Mouse (Mus musculus) neural tube, embryonic 11.5 days (tissue): Measurements from ENCODE around the gene Kcnn3. TPM values are rescaled to one million over a fixed set of nuclear protein-coding genes. Genes with fewer than 3 reads are reported as not detected.

Experiments used
- ATAC-seq: fragments of 200-750 bp; cut with Nextera tagmentation; 2 replicates; pipeline ENCODE4 v1.8.0; 2017; ENCODE audit warnings: moderate number of reproducible peaks, mild to moderate bottlenecking, moderate TSS enrichment, moderate library complexity; ENCODE audit not compliant: insufficient read depth, low FRiP score, low TSS enrichment
- DNase-seq: peaks from one replicate; pipeline ENCODE4 v3.0.0-alpha.2; 2015; ENCODE audit warnings: low spot score
- H3K27ac ChIP-seq: fragments of 300-500 bp; sonication (generic); 2 replicates; pipeline ENCODE4 v1.5.1; 2014; ENCODE audit warnings: low read depth, mild to moderate bottlenecking, low read length
- H3K27me3 ChIP-seq: fragments of 300-500 bp; sonication (generic); 2 replicates; pipeline ENCODE4 v1.6.1; 2014; ENCODE audit warnings: mild to moderate bottlenecking, low read length, mixed read lengths; ENCODE audit not compliant: control insufficient read depth, insufficient read depth
- H3K36me3 ChIP-seq: fragments of 300-500 bp; sonication (generic); 2 replicates; pipeline ENCODE4 v1.6.1; 2014; ENCODE audit warnings: mild to moderate bottlenecking, low read length, moderate library complexity, mixed read lengths; ENCODE audit not compliant: control insufficient read depth, insufficient read depth
- H3K4me1 ChIP-seq: fragments of 300-500 bp; sonication (generic); 2 replicates; pipeline ENCODE4 v1.6.1; 2014; ENCODE audit warnings: low read length, mixed read lengths; ENCODE audit not compliant: control insufficient read depth, insufficient read depth
- H3K4me2 ChIP-seq: fragments of 300-500 bp; sonication (generic); 2 replicates; pipeline ENCODE4 v1.6.1; 2014; ENCODE audit warnings: low read depth, mild to moderate bottlenecking, moderate library complexity
- H3K4me3 ChIP-seq: fragments of 300-500 bp; sonication (generic); 2 replicates; pipeline ENCODE4 v1.5.1; 2014; ENCODE audit warnings: low read depth, low read length
- H3K9ac ChIP-seq: fragments of 300-500 bp; sonication (generic); 2 replicates; pipeline ENCODE4 v1.6.1; 2014; ENCODE audit warnings: mild to moderate bottlenecking, low read length
- H3K9me3 ChIP-seq: fragments of 300-500 bp; sonication (generic); 2 replicates; pipeline ENCODE4 v1.6.1; 2016; ENCODE audit warnings: low read length; ENCODE audit not compliant: control insufficient read depth
- WGBS: fragments of 180-500 bp; shearing (Covaris S2); extraction: QIAGEN DNeasy Blood & Tissue Kit; methylation state at CpG from one replicate; pipeline ENCODE4 v1.1.7; 2014; 5-methylcytosine and 5-hydroxymethylcytosine counted together
- polyA plus RNA-seq: library from polyadenylated mRNA; unstranded; fragments of >200 nt; fragmentation: Nextera tagmentation; extraction: Ambion mirVana; gene quantifications from 2 replicates; pipeline ENCODE4 v1.2.1, GENCODE M21; 2014

Kcnn3 gene
- 1.4 and 1.9 TPM in 2 replicates for polyA plus RNA-seq

- H3K27ac ChIP-seq: no peak within 1 kb of the TSS
- DNase-seq (peak; percentile 91), ATAC-seq (peak; percentile 88)
- peak within 1 kb of the TSS; percentile 36 for H3K4me3 ChIP-seq
- no peaks in the 10 kb centered on the region for H3K9me3 ChIP-seq
- peak within 1 kb of the TSS; percentile 74 for H3K4me2 ChIP-seq
- WGBS: 0% methylated on average over 15 of the region's 15 CpGs
- peak within 1 kb of the TSS; percentile 38 for H3K9ac ChIP-seq
- H3K36me3 ChIP-seq: no peaks in the 10 kb centered on the region
- H3K27me3 ChIP-seq: peaks cover 19% of the 10 kb centered on the region; the same call in 1 of the 2 replicates
- H3K4me1 ChIP-seq: peaks cover 10% of the 10 kb centered on the region
Measured at GRCm38 (mm10) chr3:89519894-89520293, at the start of gene Kcnn3. Gene Kcnn3, plus strand, starts transcription at chr3:89520164.

- Histone ChIP-seq H3K9ac (no peak overlapping the region), H3K27me3 (no peaks in the 10 kb centered on the region), H3K4me1 (no peaks in the 10 kb centered on the region), H3K27ac (no peak overlapping the region), H3K4me3 (no peak overlapping the region), H3K4me2 (no peak overlapping the region), H3K36me3 (no peaks in the 10 kb centered on the region; the same call in 1 of the 2 replicates), H3K9me3 (no peaks in the 10 kb centered on the region)
- 79% methylated on average over 7 of the region's 7 CpGs for WGBS
- DNase-seq (no peak), ATAC-seq (no peak)
Measured at GRCm38 (mm10) chr3:89472280-89472679, 47.7 kb upstream of the Kcnn3 start.

- Histone ChIP-seq H3K4me3 (no peak overlapping the region), H3K9me3 (no peaks in the 10 kb centered on the region), H3K4me1 (no peaks in the 10 kb centered on the region), H3K36me3 (no peaks in the 10 kb centered on the region), H3K4me2 (no peak overlapping the region), H3K27me3 (no peaks in the 10 kb centered on the region), H3K9ac (no peak overlapping the region), H3K27ac (no peak overlapping the region)
- ATAC-seq (no peak), DNase-seq (no peak)
- 72% methylated on average over 6 of the region's 6 CpGs for WGBS
Measured at GRCm38 (mm10) chr3:89473838-89474237, 46.1 kb upstream of the Kcnn3 start.

- Histone ChIP-seq H3K36me3 (no peaks in the 10 kb centered on the region), H3K9ac (no peak overlapping the region), H3K27ac (no peak overlapping the region), H3K4me2 (no peak overlapping the region), H3K27me3 (no peaks in the 10 kb centered on the region), H3K9me3 (no peaks in the 10 kb centered on the region), H3K4me3 (no peak overlapping the region), H3K4me1 (no peaks in the 10 kb centered on the region)
- DNase-seq (no peak), ATAC-seq (no peak)
- 77% methylated on average over 6 of the region's 6 CpGs for WGBS
Measured at GRCm38 (mm10) chr3:89479055-89479454, 40.9 kb upstream of the Kcnn3 start.

GRCm38 (mm10) chr3:89481488-89481887 lies 38.5 kb upstream of the Kcnn3 start:
- no peaks in the 10 kb centered on the region for H3K27me3 ChIP-seq
- H3K36me3 ChIP-seq: no peaks in the 10 kb centered on the region
- H3K4me3 ChIP-seq: no peak overlapping the region
- H3K9me3 ChIP-seq: no peaks in the 10 kb centered on the region
- 47% methylated on average over 2 of the region's 2 CpGs for WGBS
- no peak overlapping the region for H3K4me2 ChIP-seq
- ATAC-seq: no peak
- H3K4me1 ChIP-seq: no peaks in the 10 kb centered on the region
- no peak overlapping the region for H3K27ac ChIP-seq
- no peak overlapping the region for H3K9ac ChIP-seq
- no peak for DNase-seq

- H3K27ac ChIP-seq: no peak overlapping the region
Measured at GRCm38 (mm10) chr3:89482249-89482648, 37.7 kb upstream of the Kcnn3 start.

GRCm38 (mm10) chr3:89484766-89485524 lies 35.0 kb upstream of the Kcnn3 start:
- H3K4me1 ChIP-seq: no peaks in the 10 kb centered on the region
- ATAC-seq (peak; percentile 72), DNase-seq (peak; percentile 79)
- H3K36me3 ChIP-seq: no peaks in the 10 kb centered on the region
- no peak overlapping the region for H3K4me3 ChIP-seq
- WGBS: 24% methylated on average over 24 of the region's 24 CpGs
- H3K27ac ChIP-seq: no peak overlapping the region
- no peaks in the 10 kb centered on the region for H3K9me3 ChIP-seq
- no peak overlapping the region for H3K4me2 ChIP-seq
- no peaks in the 10 kb centered on the region for H3K27me3 ChIP-seq
- H3K9ac ChIP-seq: no peak overlapping the region

More at GRCm38 (mm10) chr3:89482249-89482648, 37.7 kb upstream of the Kcnn3 start:
- H3K9ac ChIP-seq: no peak overlapping the region
- no peaks in the 10 kb centered on the region for H3K9me3 ChIP-seq
- H3K4me2 ChIP-seq: no peak overlapping the region
- no peaks in the 10 kb centered on the region for H3K4me1 ChIP-seq
- H3K27me3 ChIP-seq: no peaks in the 10 kb centered on the region
- 88% methylated on average over 5 of the region's 5 CpGs for WGBS
- ATAC-seq (no peak), DNase-seq (no peak)
- H3K36me3 ChIP-seq: no peaks in the 10 kb centered on the region
- no peak overlapping the region for H3K4me3 ChIP-seq

- no peak overlapping the region for H3K4me3 ChIP-seq
- no peak for DNase-seq
- 87% methylated on average over 8 of the region's 8 CpGs for WGBS
Measured at GRCm38 (mm10) chr3:89486111-89486510, 33.9 kb upstream of the Kcnn3 start.

More at GRCm38 (mm10) chr3:89486111-89486510, 33.9 kb upstream of the Kcnn3 start:
- H3K9me3 ChIP-seq: no peaks in the 10 kb centered on the region
- ATAC-seq: no peak
- no peak overlapping the region for H3K27ac ChIP-seq
- H3K36me3 ChIP-seq: no peaks in the 10 kb centered on the region
- no peaks in the 10 kb centered on the region for H3K27me3 ChIP-seq
- no peaks in the 10 kb centered on the region for H3K4me1 ChIP-seq
- H3K4me2 ChIP-seq: no peak overlapping the region
- H3K9ac ChIP-seq: no peak overlapping the region
